Mouse (Mus musculus) brain, adult 2 months (tissue): ENCODE measurements around the gene Lonrf2.

Experiments used
- DNase-seq: peaks from one replicate; pipeline ENCODE4 v3.0.0; 2011; ENCODE audit warnings: low read depth, low spot score

Lonrf2 gene

DNA sequence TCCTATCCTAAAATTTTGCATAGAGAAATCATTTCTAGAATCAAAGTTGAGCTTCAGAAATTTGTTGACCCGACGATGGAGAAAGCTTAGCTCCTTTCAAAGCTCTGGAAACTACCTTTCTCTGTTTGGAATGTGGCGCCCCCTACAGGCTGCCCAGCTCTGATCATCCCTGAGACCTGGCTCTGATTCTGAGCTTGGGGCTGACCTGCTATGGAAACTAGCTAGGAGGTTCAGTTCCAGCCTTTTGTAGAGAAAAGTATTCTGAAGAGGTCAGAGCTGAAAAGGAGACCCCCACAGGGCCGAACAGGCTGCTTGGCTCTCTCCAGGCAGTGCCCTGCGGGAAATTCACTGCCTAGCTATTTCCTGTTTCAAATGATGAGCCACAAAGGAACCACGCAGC lies 66.6 kb downstream of the Lonrf2 start:
- peak; percentile 72 for DNase-seq

DNA sequence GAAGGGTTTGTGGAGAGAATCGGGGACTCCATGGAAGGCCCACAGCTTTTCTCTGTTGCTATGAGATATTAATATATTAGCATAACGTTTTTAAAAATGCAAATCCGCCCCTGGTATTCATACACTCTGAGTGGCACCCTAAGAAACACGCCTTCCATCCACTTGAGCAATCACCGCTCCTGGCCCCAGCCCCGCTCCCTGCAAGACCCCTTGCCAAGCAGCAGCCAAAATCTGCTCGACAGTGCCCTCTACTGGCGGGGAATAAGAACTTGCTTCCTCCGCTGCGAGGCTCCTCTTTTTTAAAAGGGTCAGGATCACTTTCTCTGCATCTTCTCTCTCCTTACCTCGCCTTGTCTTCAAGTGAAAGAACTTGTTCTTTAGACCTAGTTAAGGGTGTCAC lies 68.7 kb downstream of the Lonrf2 start:
- peak; percentile 78 for DNase-seq

DNA sequence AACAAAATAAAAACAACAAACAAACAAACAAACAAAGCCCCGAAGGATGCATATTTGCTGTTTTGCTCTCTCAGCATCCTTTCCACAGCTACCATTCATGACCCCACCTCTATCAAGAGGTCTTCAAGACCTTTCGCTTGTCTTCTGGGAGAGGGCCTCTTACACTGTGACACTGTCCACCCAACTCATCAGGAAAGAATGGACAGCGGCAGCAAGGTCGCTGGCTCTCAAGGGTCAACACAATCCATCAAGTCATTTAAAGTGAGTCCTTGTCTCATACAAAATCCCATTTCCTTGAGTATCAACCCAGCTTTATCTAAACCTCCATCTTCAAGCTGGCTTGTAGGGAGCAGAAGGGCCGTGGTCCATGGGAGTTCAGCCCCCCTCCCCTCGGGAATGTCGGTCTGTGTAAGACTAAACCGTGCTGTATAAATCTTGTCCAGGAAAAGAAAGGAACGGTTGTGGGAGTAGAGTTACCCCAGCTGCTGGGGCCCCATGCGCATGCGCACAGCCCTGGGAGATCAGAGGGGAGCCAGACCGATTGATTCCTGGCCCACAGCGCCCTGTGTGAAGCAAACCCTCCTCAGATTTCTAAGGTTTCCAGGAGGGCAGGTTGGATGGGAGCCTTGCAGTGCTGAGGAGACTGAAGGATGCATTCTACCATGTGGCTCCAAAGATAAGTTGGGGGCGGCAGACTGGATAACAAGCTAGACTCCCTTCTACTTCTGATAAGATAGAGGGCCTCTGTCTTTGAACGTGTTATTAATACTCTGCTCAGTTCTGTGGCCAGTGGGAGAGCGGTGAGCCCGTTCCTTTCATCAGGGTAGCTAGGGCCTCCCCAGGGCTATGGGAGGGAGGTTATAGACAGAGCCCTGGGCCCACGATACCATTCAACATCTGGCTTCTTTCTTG lies 69.6 kb downstream of the Lonrf2 start:
- no peak for DNase-seq

DNA sequence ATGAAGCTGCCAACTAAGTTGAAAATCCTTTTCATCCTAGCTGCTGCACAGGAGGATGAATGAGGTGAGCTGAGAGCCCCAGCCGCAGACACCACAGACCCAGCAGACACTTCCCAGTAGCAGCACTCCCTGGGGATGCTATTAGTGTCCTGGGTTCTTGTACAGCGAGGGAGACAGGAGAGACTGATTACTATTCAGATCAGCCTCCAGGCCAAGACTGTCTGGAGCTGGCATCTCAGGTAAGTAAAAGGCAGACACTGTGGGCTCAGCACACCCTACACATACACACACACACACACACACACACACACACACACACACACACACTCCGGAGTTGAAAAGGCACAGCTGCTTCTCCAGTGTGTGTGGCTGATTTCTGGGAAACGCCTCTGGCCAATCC lies 70.3 kb downstream of the Lonrf2 start:
- peak; percentile 20 for DNase-seq

DNA sequence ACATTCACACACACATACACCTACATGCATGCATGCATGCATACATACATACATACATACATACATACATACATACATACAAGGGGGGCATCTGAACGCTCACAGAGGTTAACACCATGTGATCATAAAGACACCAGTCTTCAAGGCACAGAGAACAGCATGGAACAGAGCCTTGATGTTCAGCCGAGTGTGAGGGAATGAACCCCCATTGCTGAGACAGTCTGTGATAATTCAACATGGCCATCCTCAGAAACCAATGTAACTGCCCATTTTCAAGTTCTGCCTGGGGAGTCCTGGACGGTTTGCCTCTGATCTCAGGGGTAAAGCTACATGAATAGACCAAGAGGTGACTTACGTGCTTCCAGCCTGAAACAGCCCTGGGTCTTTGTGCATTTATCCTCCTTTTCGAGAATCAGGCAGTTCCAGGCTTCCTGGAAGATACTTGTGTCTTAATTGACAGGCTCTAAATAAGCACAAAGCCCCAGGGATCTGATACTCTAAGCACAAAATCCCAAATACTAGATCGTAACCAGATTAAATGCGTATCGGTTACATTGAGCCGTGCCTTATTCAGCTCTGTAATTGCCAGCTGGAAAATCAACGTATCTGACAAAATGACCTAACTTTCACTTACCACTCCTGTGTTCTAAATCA lies 72.4 kb downstream of the Lonrf2 start:
- DNase-seq, result no peak

DNA sequence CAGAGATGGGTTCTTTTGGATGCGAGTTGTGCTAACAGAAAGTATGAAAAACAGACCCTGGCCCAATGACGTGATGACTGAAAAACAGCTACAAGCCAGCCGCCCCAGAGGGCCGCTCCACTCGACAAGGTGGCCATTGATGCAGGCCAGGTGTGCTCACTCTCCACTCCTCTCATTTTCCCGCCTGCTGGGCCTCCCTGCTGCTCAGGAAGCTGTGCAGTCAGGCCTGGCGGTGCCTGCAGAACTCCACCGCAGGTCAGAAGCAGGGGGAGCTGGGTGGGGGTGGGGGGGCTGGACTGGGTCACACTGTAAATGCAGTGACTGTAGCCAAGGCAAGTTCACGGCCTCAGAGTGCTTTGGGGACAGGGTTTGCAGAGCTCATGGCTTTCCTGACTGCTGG lies 76.1 kb downstream of the Lonrf2 start:
- no peak for DNase-seq

DNA sequence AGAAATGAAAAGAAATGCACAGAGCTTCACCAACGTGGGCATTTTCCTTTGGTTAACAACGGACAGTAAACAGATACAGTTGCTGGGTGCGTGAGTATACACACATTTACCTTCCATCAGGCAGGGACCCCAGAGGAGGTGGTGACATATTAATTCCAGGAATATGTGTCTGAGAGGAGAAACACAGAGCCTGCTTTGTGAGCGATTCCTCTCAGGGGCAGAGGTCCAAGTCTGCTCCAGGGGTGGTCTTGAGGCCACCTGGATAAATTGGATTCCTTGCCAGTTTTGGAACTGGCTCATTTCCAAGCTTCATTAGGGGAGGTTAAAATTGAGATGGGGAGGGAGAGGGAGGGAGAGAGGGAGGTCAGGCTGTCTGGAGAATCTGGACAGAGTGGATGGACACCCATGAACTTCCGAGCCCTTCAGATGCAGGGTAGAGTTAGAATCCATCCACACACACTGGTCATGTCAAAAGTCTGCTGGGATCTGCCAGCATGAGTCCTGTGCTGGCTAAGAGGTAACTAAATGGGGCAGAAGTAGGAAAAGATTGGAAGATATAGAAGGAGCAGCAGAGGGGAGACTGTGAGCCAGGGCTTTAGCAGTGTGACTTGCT lies 78.6 kb downstream of the Lonrf2 start:
- DNase-seq, result peak; percentile 59

DNA sequence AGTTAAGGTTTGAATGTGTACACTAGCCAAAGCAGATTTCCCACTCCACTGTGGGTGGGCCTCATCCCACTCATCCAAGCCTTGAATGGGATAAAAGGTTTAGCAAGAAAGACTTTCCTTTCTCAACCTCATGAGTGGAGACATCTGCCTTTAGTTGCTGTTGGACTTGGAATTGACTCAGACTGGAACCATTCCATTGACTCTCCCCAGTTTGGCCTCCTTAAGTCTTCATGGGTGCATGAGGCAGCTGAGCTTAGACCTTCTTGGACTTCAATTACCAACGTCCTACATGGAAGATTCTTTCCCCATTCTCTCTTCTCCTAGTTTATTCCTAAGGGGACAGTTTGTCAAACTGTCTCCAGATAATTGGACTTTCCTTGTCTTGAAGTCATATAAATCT lies 92.6 kb downstream of the Lonrf2 start:
- no peak for DNase-seq
